Mouse (Mus musculus) layer of hippocampus, adult 18-20 months (tissue): Measurements from ENCODE around the gene Gak. TPM values are rescaled to one million over a fixed set of nuclear protein-coding genes. Genes with fewer than 3 reads are reported as not detected.

Experiments used
- total RNA-seq, 2 experiments: library from RNA; stranded (reverse); gene quantifications; 2 replicates each; pipeline ENCODE4 v1.2.3; 2021

The Gak gene
- total RNA-seq, 2 experiments from 2014 or later: 89.7 to 93.0 TPM

Other genes starting within 250 kb of the Gak start
- under 1 TPM; 0.15 to 0.22 TPM for gene Pde6b, start 241.4 kb downstream of the Gak start, total RNA-seq
- gene Atp5k, start 195.3 kb downstream of the Gak start, total RNA-seq: 100 to 1,000 TPM; 253 to 278 TPM
- gene Mfsd7a, start 180.9 kb downstream of the Gak start, total RNA-seq: 1 to 10 TPM; 1.2 to 1.6 TPM
- gene Pcgf3, start 168.5 kb downstream of the Gak start, total RNA-seq: 10 to 100 TPM; 45.4 to 47.4 TPM
- gene Cplx1, start 79.7 kb downstream of the Gak start, total RNA-seq: 100 to 1,000 TPM; 575 to 577 TPM
- gene Tmem175, start within 50 bp of the Gak start, total RNA-seq: 10 to 100 TPM; 38.5 to 41.3 TPM
- gene Idua, start 30.6 kb upstream of the Gak start, total RNA-seq: 10 to 100 TPM; 15.0 to 16.1 TPM
- 10 to 100 TPM; 45.4 to 46.9 TPM for gene Dgkq, start 39.9 kb upstream of the Gak start, total RNA-seq
- 1 to 10 TPM in 1 of 2 experiments, under 1 TPM in 1; 0.96 to 1.4 TPM for gene Slc26a1, start 45.8 kb upstream of the Gak start, total RNA-seq
- gene Fgfrl1, start 62.6 kb upstream of the Gak start, total RNA-seq: 10 to 100 TPM; 21.9 to 23.3 TPM
- not detected for gene Rnf212, start 145.2 kb upstream of the Gak start, total RNA-seq
- not detected for gene Tmed11, start 165.6 kb upstream of the Gak start, total RNA-seq
- gene Vmn2r8, start 179.1 kb upstream of the Gak start, total RNA-seq: not detected
- not detected for gene Vmn2r9, start 222.8 kb upstream of the Gak start, total RNA-seq